Mouse (Mus musculus) lung, postnatal 36 days (tissue): ENCODE measurements at regions not wholly inside any gene's neighbourhood (a gene's known extent, or its start where the extent isn't known, plus 50 kb on each side); places are given as distances from the start of the nearest gene placed in this dataset.

Source experiments
- DNase-seq: peaks from one replicate; pipeline ENCODE4 v3.0.0; 2022; ENCODE audit warnings: mixed read lengths

GRCm38 (mm10) chrX:11926868-11927535, 233.2 kb downstream of the Bcor start:
- DNase-seq, result no peak

GRCm38 (mm10) chrX:11929448-11929847, 230.7 kb downstream of the Bcor start:
- no peak for DNase-seq

GRCm38 (mm10) chrX:11931432-11931831, 228.7 kb downstream of the Bcor start:
- no peak for DNase-seq

GRCm38 (mm10) chrX:11935337-11935736, 224.8 kb downstream of the Bcor start:
- peak; percentile 74 for DNase-seq

- DNase-seq, result no peak
Observed at GRCm38 (mm10) chrX:11940246-11940645, 219.9 kb downstream of the Bcor start.

GRCm38 (mm10) chrX:11943367-11943766, 216.8 kb downstream of the Bcor start:
- peak; percentile 65 for DNase-seq

GRCm38 (mm10) chrX:11944574-11944973, 215.6 kb downstream of the Bcor start:
- DNase-seq, result no peak

GRCm38 (mm10) chrX:11945280-11945679, 214.9 kb downstream of the Bcor start:
- no peak for DNase-seq

- peak; percentile 68 for DNase-seq
Observed at GRCm38 (mm10) chrX:11952193-11952592, 208.0 kb downstream of the Bcor start.

GRCm38 (mm10) chrX:11956194-11956593, 204.0 kb downstream of the Bcor start:
- DNase-seq, result peak; percentile 15

- DNase-seq, result no peak
Observed at GRCm38 (mm10) chrX:11957011-11957410, 203.1 kb downstream of the Bcor start.

GRCm38 (mm10) chrX:11959871-11960552, 200.1 kb downstream of the Bcor start:
- no peak for DNase-seq

- DNase-seq, result peak; percentile 30
Observed at GRCm38 (mm10) chrX:11961350-11961749, 198.8 kb downstream of the Bcor start.

- DNase-seq, result no peak
Observed at GRCm38 (mm10) chrX:11964428-11964827, 195.7 kb downstream of the Bcor start.

- no peak for DNase-seq
Observed at GRCm38 (mm10) chrX:11978679-11979078, 181.5 kb downstream of the Bcor start.

GRCm38 (mm10) chrX:11983276-11983675, 176.9 kb downstream of the Bcor start:
- DNase-seq, result no peak
